Mouse (Mus musculus): ENCODE results near the gene Grk4. TPM values are rescaled to one million over a fixed set of nuclear protein-coding genes. Genes with fewer than 3 reads are reported as not detected.
"Not testable (repeated sequence)": the region's sequence is repeated elsewhere in the genome, so short reads cannot be mapped to it uniquely, and the experiment has no call there.

Grk4 gene
- polyA plus RNA-seq, 1 experiment from 2014 or later = 3.6 TPM

DNA sequence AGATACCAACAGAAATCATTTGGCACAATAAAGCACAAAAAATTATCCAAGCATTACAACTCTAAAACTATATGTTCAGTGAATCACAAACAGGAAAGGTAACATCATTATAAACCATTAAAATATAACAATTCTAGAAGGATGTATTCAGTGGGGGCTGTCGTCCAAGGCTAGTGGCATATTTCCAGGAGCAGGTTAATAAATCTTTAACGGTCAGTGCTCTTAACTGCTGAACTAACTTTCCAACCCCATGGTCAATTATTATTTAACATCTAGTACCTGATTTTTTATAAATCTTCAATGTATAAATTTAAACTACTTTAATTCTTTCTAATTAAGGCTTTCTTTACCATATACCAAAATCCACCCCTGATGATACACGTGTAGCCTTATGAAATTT lies 54.2 kb downstream of the Grk4 start:
- not testable (repeated sequence) for H3K4me2 ChIP-seq; H3K36me3 ChIP-seq; H3K9ac ChIP-seq; H3K4me3 ChIP-seq; H3K4me1 ChIP-seq (replicated peaks); H3K27me3 ChIP-seq (replicated peaks); ATAC-seq (ENCODE audit: insufficient number of reproducible peaks, low FRiP score); H3K27ac ChIP-seq (ENCODE audit: poor library complexity, severe bottlenecking); H3K9me3 ChIP-seq (replicated peaks)
- 78% methylated on average over 3 of the region's 3 CpGs for WGBS

DNA sequence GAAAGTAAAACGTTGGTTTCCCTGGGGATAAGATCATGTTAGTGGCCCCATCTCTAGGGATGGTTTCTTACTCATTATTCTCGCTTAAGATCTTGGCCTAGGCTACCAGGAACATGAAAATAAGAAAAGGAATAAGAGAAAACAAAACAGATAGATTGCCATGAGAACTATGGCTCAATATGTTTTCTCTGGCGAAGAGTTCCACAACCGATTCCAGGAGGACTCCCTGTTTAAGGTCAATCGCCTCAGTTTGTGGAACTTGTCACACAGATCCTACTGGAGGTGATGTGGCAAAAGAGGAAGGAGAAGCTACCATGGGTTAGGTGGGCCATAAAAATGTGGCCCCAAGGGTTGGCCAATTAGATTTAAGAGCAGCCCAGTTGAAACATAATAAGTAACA lies 54.6 kb downstream of the Grk4 start:
- no peaks in the 10 kb centered on the region for H3K4me1 ChIP-seq (replicated peaks)
- H3K4me3 ChIP-seq = no peak overlapping the region
- no peak overlapping the region for H3K27ac ChIP-seq (ENCODE audit: poor library complexity, severe bottlenecking)
- WGBS = 83% methylated on average over 5 of the region's 5 CpGs
- peaks cover 4% of the 10 kb centered on the region; the same call in 1 of the 2 replicates for H3K27me3 ChIP-seq (replicated peaks)
- ATAC-seq (ENCODE audit: insufficient number of reproducible peaks, low FRiP score) = no peak
- no peaks in the 10 kb centered on the region for H3K9me3 ChIP-seq (replicated peaks)
- H3K9ac ChIP-seq = no peak overlapping the region
- no peak overlapping the region for H3K4me2 ChIP-seq
- H3K36me3 ChIP-seq = no peaks in the 10 kb centered on the region

DNA sequence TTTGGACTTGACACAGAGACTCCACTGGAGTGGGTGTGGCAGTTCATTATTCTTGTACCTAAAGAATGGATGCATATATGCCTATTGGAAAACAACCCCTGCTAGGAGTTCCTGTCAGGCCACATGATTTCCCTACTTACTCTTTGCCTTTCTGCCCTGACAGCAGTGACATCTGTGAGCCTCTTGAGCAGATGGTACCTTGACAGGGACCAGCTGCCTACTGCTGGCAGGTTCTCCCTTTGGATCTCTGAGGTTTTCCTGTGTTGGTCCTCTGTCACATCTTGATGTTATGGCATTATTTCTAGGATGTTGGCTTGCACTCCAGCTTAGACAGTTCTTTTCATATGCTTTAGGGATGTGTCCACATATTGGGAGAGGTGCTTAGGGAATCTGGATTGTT lies 69.0 kb downstream of the Grk4 start:
- no peak overlapping the region for H3K4me3 ChIP-seq
- peaks cover 3% of the 10 kb centered on the region; the same call in 1 of the 2 replicates for H3K4me1 ChIP-seq (replicated peaks)
- no peaks in the 10 kb centered on the region for H3K9me3 ChIP-seq (replicated peaks)
- H3K27me3 ChIP-seq (replicated peaks) = no peaks in the 10 kb centered on the region
- H3K4me2 ChIP-seq = no peak overlapping the region
- no peak for ATAC-seq (ENCODE audit: insufficient number of reproducible peaks, low FRiP score)
- H3K9ac ChIP-seq = no peak overlapping the region
- no peaks in the 10 kb centered on the region for H3K36me3 ChIP-seq
- H3K27ac ChIP-seq (ENCODE audit: poor library complexity, severe bottlenecking) = no peak overlapping the region

- H3K9ac ChIP-seq = no peak overlapping the region
- H3K4me3 ChIP-seq = no peak overlapping the region
- H3K4me2 ChIP-seq = no peak overlapping the region
- 23% methylated on average over 1 of the region's 1 CpGs for WGBS
- H3K27ac ChIP-seq (ENCODE audit: poor library complexity, severe bottlenecking) = no peak overlapping the region
- H3K36me3 ChIP-seq = no peaks in the 10 kb centered on the region
- H3K4me1 ChIP-seq (replicated peaks) = peaks cover 3% of the 10 kb centered on the region; the same call in 1 of the 2 replicates
- no peak for ATAC-seq (ENCODE audit: insufficient number of reproducible peaks, low FRiP score)
- H3K27me3 ChIP-seq (replicated peaks) = no peaks in the 10 kb centered on the region
- no peaks in the 10 kb centered on the region for H3K9me3 ChIP-seq (replicated peaks)
Measured at GRCm38 (mm10) chr5:34730255-34730654, 70.1 kb downstream of the Grk4 start.

- no peak overlapping the region for H3K4me3 ChIP-seq
- H3K9ac ChIP-seq = no peak overlapping the region
- no peaks in the 10 kb centered on the region for H3K9me3 ChIP-seq (replicated peaks)
- no peak overlapping the region for H3K4me2 ChIP-seq
- 45% methylated on average over 3 of the region's 3 CpGs for WGBS
- ATAC-seq (ENCODE audit: insufficient number of reproducible peaks, low FRiP score) = no peak
- H3K27ac ChIP-seq (ENCODE audit: poor library complexity, severe bottlenecking) = no peak overlapping the region
- no peaks in the 10 kb centered on the region for H3K36me3 ChIP-seq
- 0 out of 2 replicates have a peak, but pooled peaks cover 3% of the 10 kb centered on the region for H3K27me3 ChIP-seq (replicated peaks)
- H3K4me1 ChIP-seq (replicated peaks) = peaks cover 4% of the 10 kb centered on the region
Measured at GRCm38 (mm10) chr5:34751477-34751876, 91.3 kb downstream of the Grk4 start.

GRCm38 (mm10) chr5:34758762-34759161 lies 98.6 kb downstream of the Grk4 start:
- H3K9me3 ChIP-seq (replicated peaks) = no peaks in the 10 kb centered on the region
- WGBS = 74% methylated on average over 1 of the region's 1 CpGs

DNA sequence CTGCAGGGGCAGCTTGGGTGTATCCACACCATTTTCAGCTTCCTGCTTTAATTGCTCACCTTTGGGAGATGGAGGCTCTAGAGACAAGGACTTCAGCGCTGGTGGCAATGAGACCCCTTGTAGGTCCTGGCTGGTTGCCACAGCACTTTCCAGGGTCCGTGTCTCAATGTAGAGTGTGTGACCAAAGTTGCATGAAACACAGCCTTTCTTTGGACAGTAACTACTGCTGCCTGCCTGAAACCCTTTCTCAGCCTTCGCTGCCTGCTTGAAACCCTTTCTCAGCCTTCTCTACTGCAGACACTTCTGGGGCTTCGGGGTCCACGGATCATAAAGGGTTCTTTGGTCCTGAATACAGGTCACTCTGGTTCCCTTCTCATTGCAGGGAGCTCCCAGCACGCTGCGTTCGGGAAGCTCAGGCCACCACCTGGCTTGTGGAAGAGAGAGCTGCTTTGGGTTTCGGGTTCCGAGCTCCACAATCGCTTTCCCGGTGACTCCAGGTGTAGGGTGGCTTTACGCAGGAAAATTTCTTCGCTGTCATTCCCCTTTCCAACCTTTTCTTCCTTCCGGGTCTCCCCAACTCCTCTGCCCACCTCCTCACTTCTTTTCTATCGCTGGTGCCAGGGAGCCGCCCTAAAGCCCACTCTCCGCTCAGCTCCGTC lies 100.8 kb downstream of the Grk4 start:
- Histone ChIP-seq H3K4me1 (replicated peaks) (peaks cover 11% of the 10 kb centered on the region), H3K27me3 (replicated peaks) (no peaks in the 10 kb centered on the region), H3K4me3 (peak overlapping the region; percentile 93), H3K9ac (peak overlapping the region; percentile 95), H3K27ac (ENCODE audit: poor library complexity, severe bottlenecking) (peak overlapping the region; percentile 94), H3K4me2 (peak overlapping the region; percentile 78), H3K9me3 (replicated peaks) (no peaks in the 10 kb centered on the region), H3K36me3 (no peaks in the 10 kb centered on the region)
- 0 out of 2 replicates have a peak, but pooled peaks have one; percentile 8 for ATAC-seq (ENCODE audit: insufficient number of reproducible peaks, low FRiP score)
- WGBS = under 1% methylated on average over 19 of the region's 19 CpGs

More at GRCm38 (mm10) chr5:34758762-34759161, 98.6 kb downstream of the Grk4 start:
- Histone ChIP-seq H3K4me1 (replicated peaks) (peaks cover 8% of the 10 kb centered on the region), H3K9ac (no peak overlapping the region), H3K27me3 (replicated peaks) (no peaks in the 10 kb centered on the region), H3K4me3 (no peak overlapping the region), H3K27ac (ENCODE audit: poor library complexity, severe bottlenecking) (no peak overlapping the region), H3K36me3 (no peaks in the 10 kb centered on the region), H3K4me2 (no peak overlapping the region)
- no peak for ATAC-seq (ENCODE audit: insufficient number of reproducible peaks, low FRiP score)

DNA sequence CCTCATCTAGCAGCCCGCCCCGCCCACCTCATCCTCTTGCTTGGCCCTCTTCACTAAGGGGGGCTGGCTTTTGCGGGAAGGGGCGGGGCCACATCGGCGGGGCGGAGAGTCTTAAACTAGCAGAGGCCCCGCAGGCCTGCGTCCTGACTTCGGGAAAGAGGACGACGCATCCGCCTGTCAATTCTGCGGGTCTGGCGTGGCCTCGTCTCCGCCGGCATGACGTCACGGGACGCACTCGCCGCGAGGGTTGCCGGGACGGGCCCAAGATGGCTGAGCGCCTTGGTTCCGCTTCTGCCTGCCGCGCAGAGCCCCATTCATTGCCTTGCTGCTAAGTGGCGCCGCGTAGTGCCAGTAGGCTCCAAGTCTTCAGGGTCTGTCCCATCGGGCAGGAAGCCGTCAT lies 101.3 kb downstream of the Grk4 start, which contains the start of gene Htt:
Htt (plus strand) TSS at position 232 of the 400 bp plus-strand sequence.
- Histone ChIP-seq H3K27me3 (replicated peaks) (no peaks in the 10 kb centered on the region), H3K27ac (ENCODE audit: poor library complexity, severe bottlenecking) (peak within 1 kb of the TSS; percentile 94), H3K4me1 (replicated peaks) (peaks cover 11% of the 10 kb centered on the region), H3K9me3 (replicated peaks) (no peaks in the 10 kb centered on the region), H3K36me3 (no peaks in the 10 kb centered on the region), H3K4me3 (peak within 1 kb of the TSS; percentile 93), H3K9ac (peak within 1 kb of the TSS; percentile 95), H3K4me2 (peak within 1 kb of the TSS; percentile 78)
- ATAC-seq (ENCODE audit: insufficient number of reproducible peaks, low FRiP score) = peak; percentile 98
- WGBS = under 1% methylated on average over 35 of the region's 35 CpGs

DNA sequence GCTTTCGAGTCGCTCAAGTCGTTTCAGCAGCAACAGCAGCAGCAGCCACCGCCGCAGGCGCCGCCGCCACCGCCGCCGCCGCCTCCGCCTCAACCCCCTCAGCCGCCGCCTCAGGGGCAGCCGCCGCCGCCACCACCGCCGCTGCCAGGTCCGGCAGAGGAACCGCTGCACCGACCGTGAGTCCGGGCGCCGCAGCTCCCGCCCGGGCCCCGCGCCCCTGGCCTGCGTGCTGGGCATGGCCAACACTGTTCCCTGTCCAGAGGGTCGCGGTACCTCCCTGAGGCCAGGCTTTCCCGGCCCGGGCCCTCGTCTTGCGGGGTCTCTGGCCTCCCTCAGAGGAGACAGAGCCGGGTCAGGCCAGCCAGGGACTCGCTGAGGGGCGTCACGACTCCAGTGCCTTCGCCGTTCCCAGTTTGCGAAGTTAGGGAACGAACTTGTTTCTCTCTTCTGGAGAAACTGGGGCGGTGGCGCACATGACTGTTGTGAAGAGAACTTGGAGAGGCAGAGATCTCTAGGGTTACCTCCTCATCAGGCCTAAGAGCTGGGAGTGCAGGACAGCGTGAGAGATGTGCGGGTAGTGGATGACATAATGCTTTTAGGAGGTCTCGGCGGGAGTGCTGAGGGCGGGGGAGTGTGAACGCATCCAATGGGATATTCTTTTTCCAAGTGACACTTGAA lies 101.9 kb downstream of the Grk4 start:
- H3K27ac ChIP-seq (ENCODE audit: poor library complexity, severe bottlenecking) = peak overlapping the region; percentile 94
- ATAC-seq (ENCODE audit: insufficient number of reproducible peaks, low FRiP score) = peak; percentile 65
- H3K9ac ChIP-seq = peak overlapping the region; percentile 95
- H3K27me3 ChIP-seq (replicated peaks) = no peaks in the 10 kb centered on the region
- H3K36me3 ChIP-seq = no peaks in the 10 kb centered on the region
- H3K4me1 ChIP-seq (replicated peaks) = peaks cover 11% of the 10 kb centered on the region
- no peaks in the 10 kb centered on the region for H3K9me3 ChIP-seq (replicated peaks)
- H3K4me3 ChIP-seq = peak overlapping the region; percentile 93
- peak overlapping the region; percentile 78 for H3K4me2 ChIP-seq
- WGBS = 0% methylated on average over 48 of the region's 54 CpGs

- no peak overlapping the region for H3K27ac ChIP-seq (ENCODE audit: poor library complexity, severe bottlenecking)
- no peak for ATAC-seq (ENCODE audit: insufficient number of reproducible peaks, low FRiP score)
- H3K36me3 ChIP-seq = peaks cover 7% of the 10 kb centered on the region; the same call in 1 of the 2 replicates
- H3K9ac ChIP-seq = no peak overlapping the region
- no peak overlapping the region for H3K4me2 ChIP-seq
- no peaks in the 10 kb centered on the region for H3K27me3 ChIP-seq (replicated peaks)
- H3K9me3 ChIP-seq (replicated peaks) = no peaks in the 10 kb centered on the region
- 0 out of 2 replicates have a peak, but pooled peaks cover 2% of the 10 kb centered on the region for H3K4me1 ChIP-seq (replicated peaks)
- no peak overlapping the region for H3K4me3 ChIP-seq
- 86% methylated on average over 3 of the region's 3 CpGs for WGBS
Measured at GRCm38 (mm10) chr5:34771818-34772217, 111.6 kb downstream of the Grk4 start.

DNA sequence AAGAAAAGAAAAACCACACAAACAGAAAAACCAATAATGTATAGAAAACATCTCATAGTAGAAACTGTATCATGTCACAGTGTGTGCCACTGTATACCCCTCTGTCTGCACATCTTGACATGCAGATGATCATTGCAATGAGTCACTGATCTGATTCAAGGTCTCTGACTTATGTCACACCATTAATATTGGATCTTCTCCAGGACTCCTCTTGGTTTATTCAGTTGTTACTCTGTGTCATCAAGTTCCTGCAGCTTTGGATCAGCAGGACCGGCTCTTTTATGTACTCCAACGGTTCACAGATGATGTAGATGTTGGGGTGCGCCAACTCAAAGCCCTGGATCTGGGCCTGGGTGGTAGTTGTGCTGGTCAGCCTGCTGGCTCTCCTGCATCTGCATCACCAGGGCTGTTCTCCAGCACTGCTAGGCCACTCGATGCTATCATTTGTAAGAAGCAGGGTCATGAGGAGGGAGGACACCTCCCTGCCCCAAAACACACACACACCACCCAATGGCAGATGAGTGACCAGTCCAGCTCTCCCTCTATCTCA lies 112.6 kb downstream of the Grk4 start:
- no peak overlapping the region for H3K4me3 ChIP-seq
- 0 out of 2 replicates have a peak, but pooled peaks cover 2% of the 10 kb centered on the region for H3K4me1 ChIP-seq (replicated peaks)
- H3K9ac ChIP-seq = no peak overlapping the region
- H3K27ac ChIP-seq (ENCODE audit: poor library complexity, severe bottlenecking) = no peak overlapping the region
- WGBS = 89% methylated on average over 4 of the region's 4 CpGs
- H3K36me3 ChIP-seq = peaks cover 7% of the 10 kb centered on the region; the same call in 1 of the 2 replicates
- no peak overlapping the region for H3K4me2 ChIP-seq
- H3K27me3 ChIP-seq (replicated peaks) = no peaks in the 10 kb centered on the region
- no peaks in the 10 kb centered on the region for H3K9me3 ChIP-seq (replicated peaks)
- ATAC-seq (ENCODE audit: insufficient number of reproducible peaks, low FRiP score) = no peak

Data from heart, embryonic 12.5 days (tissue).